Mouse (Mus musculus): ENCODE measurements at regions not wholly inside any gene's neighbourhood (a gene's known extent, or its start where the extent isn't known, plus 50 kb on each side); places are given as distances from the start of the nearest gene placed in this dataset.

GRCm38 (mm10) chr16:42808864-42809263 lies 66.8 kb upstream of the Zbtb20 start:
- peak; percentile 2 to 7 for DNase-seq

- DNase-seq = no peak
These were observed 68.1 kb upstream of the Zbtb20 start for GRCm38 (mm10) chr16:42807536-42807935.

GRCm38 (mm10) chr16:42803609-42804008 lies 72.1 kb upstream of the Zbtb20 start:
- DNase-seq = no peak

- no peak for DNase-seq
These were observed 83.1 kb upstream of the Zbtb20 start for GRCm38 (mm10) chr16:42792571-42792970.

- DNase-seq = no peak
These were observed 91.0 kb upstream of the Zbtb20 start for GRCm38 (mm10) chr16:42784712-42785111.

- no peak for DNase-seq
These were observed 91.7 kb upstream of the Zbtb20 start for GRCm38 (mm10) chr16:42784031-42784430.

- DNase-seq = peak; percentile 36 to 50
These were observed 93.5 kb upstream of the Zbtb20 start for GRCm38 (mm10) chr16:42782091-42782679.

- peak; percentile 7 to 35 for DNase-seq
These were observed 94.3 kb upstream of the Zbtb20 start for GRCm38 (mm10) chr16:42781096-42782071.

- peak; percentile 15 for DNase-seq
These were observed 95.7 kb upstream of the Zbtb20 start for GRCm38 (mm10) chr16:42779957-42780356.

- DNase-seq = no peak
These were observed 103.0 kb upstream of the Zbtb20 start for GRCm38 (mm10) chr16:42772640-42773039.

- DNase-seq = no peak
These were observed 105.5 kb upstream of the Zbtb20 start for GRCm38 (mm10) chr16:42770199-42770598.

GRCm38 (mm10) chr16:42748681-42749080 lies 127.0 kb upstream of the Zbtb20 start:
- no peak for DNase-seq

- DNase-seq = peak in 1 of 2 experiments; percentile 3
These were observed 129.6 kb upstream of the Zbtb20 start for GRCm38 (mm10) chr16:42745943-42746675.

- no peak for DNase-seq
These were observed 132.1 kb upstream of the Zbtb20 start for GRCm38 (mm10) chr16:42743538-42743937.

GRCm38 (mm10) chr16:42743120-42743519 lies 132.6 kb upstream of the Zbtb20 start:
- DNase-seq = no peak

- no peak for DNase-seq
These were observed 147.9 kb upstream of the Zbtb20 start for GRCm38 (mm10) chr16:42727826-42728225.

- DNase-seq = no peak
These were observed 155.8 kb upstream of the Zbtb20 start for GRCm38 (mm10) chr16:42719915-42720314.

- no peak for DNase-seq
These were observed 157.2 kb upstream of the Zbtb20 start for GRCm38 (mm10) chr16:42718452-42718851.

GRCm38 (mm10) chr16:42717828-42718412 lies 157.8 kb upstream of the Zbtb20 start:
- DNase-seq = no peak

- DNase-seq = no peak
These were observed 158.4 kb upstream of the Zbtb20 start for GRCm38 (mm10) chr16:42717075-42717827.

GRCm38 (mm10) chr16:42702676-42703075 lies 173.0 kb upstream of the Zbtb20 start:
- DNase-seq = no peak

GRCm38 (mm10) chr16:42681196-42681595 lies 194.5 kb upstream of the Zbtb20 start:
- no peak for DNase-seq
